Mouse (Mus musculus) CD4-positive, CD25-positive, alpha-beta regulatory T cell, adult 4 months (primary cell): ENCODE data around the gene Lypd6b. TPM values are rescaled to one million over a fixed set of nuclear protein-coding genes. Genes with fewer than 3 reads are reported as not detected.

Experiments used
- ATAC-seq: one replicate; pipeline ENCODE4 v1.8.0; 2017
- polyA plus RNA-seq, 2 experiments: library from polyadenylated mRNA; unstranded; fragments of 100-300 nt; shearing (Covaris generic); gene quantifications; one replicate each; pipeline ENCODE4 v1.2.1; 2017

Gene Lypd6b
- polyA plus RNA-seq, 2 experiments from 2014 or later, result 0.19 to 0.79 TPM

DNA sequence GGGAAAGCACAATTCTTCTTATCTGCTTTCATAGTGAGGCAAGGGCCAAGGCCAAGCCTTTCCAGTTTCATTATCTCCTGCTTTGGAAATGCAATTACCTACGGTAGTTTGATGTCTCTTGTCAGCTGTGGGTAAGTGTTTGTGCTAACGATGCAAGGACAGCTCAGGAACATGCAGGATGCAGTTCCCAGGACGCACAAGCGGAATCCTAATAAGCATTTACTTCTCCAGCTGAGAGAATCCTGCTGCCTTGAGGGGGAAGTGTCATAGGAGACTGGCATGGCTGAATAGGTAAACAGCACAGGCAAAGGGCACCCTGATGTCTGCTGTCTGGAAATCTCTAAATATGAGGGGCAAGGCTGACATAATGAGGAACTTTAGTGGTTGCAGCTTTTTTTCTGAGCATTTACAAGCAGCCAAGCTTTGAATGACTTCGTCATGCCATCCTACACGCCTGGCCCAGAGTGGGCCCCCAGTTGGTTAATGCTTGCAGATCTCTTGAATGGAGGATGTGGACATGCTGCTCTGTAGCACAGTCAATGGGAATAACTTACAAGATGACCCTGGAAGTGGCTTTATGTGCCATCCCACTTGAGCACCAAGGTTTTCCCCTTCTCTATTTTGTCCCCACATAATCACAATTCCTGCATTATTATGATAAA, 165.3 kb downstream of the Lypd6b start:
- no peak for ATAC-seq

GRCm38 (mm10) chr2:49957449-49957848, 170.0 kb downstream of the Lypd6b start:
- ATAC-seq, result no peak

DNA sequence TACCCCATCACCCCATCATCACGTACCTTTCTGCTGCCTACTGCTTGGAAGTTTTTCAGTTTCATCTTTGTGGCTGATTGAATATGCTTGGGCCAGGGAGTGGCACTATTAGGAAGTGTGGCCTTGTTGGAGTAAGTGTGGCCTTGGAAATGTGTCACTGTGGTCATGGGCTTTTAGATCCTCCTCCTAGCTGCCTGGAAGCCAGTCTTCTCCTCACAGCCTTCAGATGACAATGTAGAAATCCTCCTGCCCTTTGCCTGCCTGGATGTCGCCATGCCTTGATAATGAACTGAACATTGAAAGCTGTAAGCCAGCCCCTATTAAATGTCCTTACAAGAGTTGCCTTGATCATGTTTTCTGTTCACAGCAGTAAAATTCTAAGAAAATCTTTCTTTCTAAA, 174.5 kb downstream of the Lypd6b start:
- no peak for ATAC-seq

DNA sequence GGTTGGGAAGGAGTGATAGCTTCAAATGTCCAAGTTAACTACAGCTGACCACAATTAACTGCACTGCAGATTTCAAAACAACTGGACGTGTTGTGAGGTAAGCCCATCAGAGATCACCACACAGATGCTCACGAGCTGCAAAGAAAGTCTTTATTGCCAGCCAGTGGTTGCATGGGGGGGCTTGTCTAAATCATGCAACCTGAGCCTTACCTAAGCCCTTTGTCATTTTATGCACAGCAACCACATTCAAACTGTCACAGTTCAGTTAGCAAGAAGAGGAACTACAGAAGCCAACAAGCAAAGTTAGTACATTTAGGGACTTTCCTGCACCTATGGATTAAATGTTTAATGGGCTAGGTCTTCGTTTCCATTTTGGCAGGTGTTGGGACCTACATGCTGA, 177.4 kb downstream of the Lypd6b start:
- ATAC-seq, result no peak

- ATAC-seq, result no peak
These were observed 180.3 kb downstream of the Lypd6b start for GRCm38 (mm10) chr2:49967748-49968147.

DNA sequence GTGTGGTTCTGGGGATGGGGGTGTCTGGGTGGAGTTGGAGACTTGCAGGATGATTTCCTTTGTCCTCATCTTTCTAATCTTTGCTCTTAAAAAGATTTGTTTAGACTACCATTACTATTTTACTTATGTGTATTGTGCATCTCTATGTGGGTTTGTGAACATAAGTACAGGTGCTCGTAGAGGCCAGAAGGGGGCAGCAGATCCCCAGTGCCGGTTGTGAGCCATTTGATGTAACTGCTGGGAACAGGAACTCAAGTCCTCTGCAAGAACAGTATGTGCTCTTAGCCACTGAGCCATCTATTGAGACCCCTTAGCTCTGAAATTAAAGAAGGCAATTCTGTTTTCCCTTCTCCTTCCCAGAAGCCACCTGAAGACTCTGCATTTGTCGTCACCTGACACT, 183.5 kb downstream of the Lypd6b start:
- ATAC-seq, result no peak

GRCm38 (mm10) chr2:49978606-49979005, 191.1 kb downstream of the Lypd6b start:
- ATAC-seq, result no peak

DNA sequence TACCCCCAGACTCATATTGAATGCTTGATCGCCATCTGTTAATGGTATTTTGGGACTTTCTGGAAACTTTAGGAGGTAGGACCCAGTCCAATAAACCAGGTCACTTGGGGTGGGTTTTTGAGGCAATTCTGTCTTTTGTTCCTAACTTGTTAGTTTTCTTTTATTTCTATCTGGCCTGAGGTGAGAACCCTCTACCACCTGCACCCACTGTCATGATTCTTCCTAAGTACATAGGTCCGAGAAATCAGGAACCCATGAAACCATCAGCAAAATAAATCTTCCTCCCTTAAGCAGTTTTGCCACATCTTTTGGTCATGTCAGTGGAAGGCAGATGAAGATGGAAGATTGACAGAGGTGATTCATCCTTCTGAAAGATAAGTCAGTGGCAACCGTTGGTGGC, 192.5 kb downstream of the Lypd6b start:
- ATAC-seq, result no peak

DNA sequence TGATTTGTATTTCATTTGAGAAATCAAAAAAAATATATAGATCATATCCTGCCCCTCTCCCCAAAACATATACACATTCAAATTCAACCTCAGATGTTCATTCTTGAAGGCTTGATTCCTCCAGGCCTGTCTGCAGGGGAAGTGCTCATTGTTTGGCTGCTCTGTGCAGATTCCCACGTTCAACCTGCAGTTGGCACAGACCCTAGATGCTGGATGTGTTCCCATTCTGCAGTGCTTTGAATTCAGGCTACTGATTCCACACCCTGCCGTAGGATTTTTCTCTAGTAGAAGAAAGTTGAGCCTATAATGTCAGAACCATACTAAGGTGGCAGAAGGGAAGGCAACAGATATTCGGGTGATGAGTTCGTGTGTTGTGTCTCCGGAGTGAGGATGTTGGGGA, 195.5 kb downstream of the Lypd6b start:
- no peak for ATAC-seq

DNA sequence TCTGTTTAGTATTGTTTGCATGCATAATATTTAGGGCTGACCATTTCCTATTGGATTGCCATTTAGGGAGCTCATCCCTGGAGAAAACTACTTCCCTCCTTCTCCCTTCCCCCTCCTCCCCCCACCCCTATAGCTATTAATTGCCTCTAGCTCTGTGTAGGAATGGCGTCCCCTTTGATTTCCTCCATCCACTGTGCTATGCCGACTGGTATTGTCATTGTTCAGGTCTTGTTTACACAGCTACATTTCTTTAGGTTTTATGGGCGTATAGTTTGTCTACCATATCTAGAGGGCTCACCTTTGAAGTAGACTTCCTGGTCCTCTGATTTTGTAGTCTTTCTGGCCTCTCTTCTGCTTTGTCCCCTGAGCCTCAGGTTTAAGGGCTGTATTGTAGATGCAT, 197.3 kb downstream of the Lypd6b start:
- ATAC-seq, result no peak

DNA sequence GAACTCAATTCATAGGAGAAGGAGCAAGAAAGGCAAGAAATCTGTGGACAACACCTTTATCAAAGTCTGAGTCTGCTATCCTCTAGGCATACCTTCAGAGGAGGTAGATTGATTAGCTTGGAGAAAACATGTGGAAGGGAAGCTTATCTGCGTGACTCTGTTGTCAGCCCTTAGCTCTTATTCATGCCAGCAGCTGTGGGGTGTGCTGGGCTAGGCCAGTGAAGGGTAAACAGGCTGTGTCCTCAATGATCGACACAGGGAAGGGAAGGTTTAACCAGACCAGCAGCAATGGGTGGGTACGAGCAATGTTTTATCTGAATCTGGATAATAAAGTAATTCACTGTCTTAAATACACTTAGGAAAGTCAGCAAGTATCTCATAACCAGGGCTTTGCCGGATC, 208.4 kb downstream of the Lypd6b start:
- no peak for ATAC-seq

GRCm38 (mm10) chr2:49997216-49997615, 209.7 kb downstream of the Lypd6b start:
- no peak for ATAC-seq

Other genes with a start within 250 kb of the Lypd6b start
- gene Kif5c, start 168.4 kb upstream of the Lypd6b start, polyA plus RNA-seq, result 1 to 10 TPM; 2.0 to 2.1 TPM